Mouse (Mus musculus) forebrain, embryonic 14.5 days (tissue): ENCODE data around the gene Defa2. TPM values are rescaled to one million over a fixed set of nuclear protein-coding genes. Genes with fewer than 3 reads are reported as not detected.
"Not testable (repeated sequence)": the region's sequence is repeated elsewhere in the genome, so short reads cannot be mapped to it uniquely, and the experiment has no call there.

Experiments used
- ATAC-seq: fragments of 200-750 bp; cut with Nextera tagmentation; 2 replicates; pipeline ENCODE4 v1.8.0; 2017; ENCODE audit warnings: mild to moderate bottlenecking, moderate library complexity
- DNase-seq: peaks from one replicate; pipeline ENCODE4 v3.0.0-alpha.2; 2015; ENCODE audit warnings: low spot score
- H3K27ac ChIP-seq: fragments of 300-500 bp; sonication (generic); 2 replicates; pipeline ENCODE4 v1.5.1; 2014; ENCODE audit warnings: low read depth, mild to moderate bottlenecking, control low read depth, low read length, moderate library complexity
- H3K27me3 ChIP-seq: fragments of 300-500 bp; sonication (generic); replicated peaks from 2 replicates; pipeline ENCODE4 v1.6.1; 2014; ENCODE audit warnings: low read length, control low read depth, mixed read lengths; ENCODE audit not compliant: control insufficient read depth, insufficient read depth
- H3K36me3 ChIP-seq: fragments of 300-500 bp; sonication (generic); 2 replicates; pipeline ENCODE4 v1.6.1; 2014; ENCODE audit warnings: low read length, control low read depth; ENCODE audit not compliant: control insufficient read depth, insufficient read depth
- H3K4me1 ChIP-seq: fragments of 300-500 bp; sonication (generic); 2 replicates; pipeline ENCODE4 v1.6.1; 2014; ENCODE audit warnings: antibody characterized with exemption, low read length, control low read depth; ENCODE audit not compliant: control insufficient read depth, insufficient read depth
- H3K4me2 ChIP-seq: fragments of 300-500 bp; sonication (generic); 2 replicates; pipeline ENCODE4 v1.6.1; 2014; ENCODE audit warnings: mild to moderate bottlenecking, control low read depth, low read length
- H3K4me3 ChIP-seq: fragments of 300-500 bp; sonication (generic); 2 replicates; pipeline ENCODE4 v1.5.1; 2014; ENCODE audit warnings: low read depth, low read length, control low read depth
- H3K9ac ChIP-seq: fragments of 300-500 bp; sonication (generic); 2 replicates; pipeline ENCODE4 v1.6.1; 2014; ENCODE audit warnings: mild to moderate bottlenecking, low read length, control low read depth, moderate library complexity
- H3K9me3 ChIP-seq: fragments of 300-500 bp; sonication (generic); replicated peaks from 2 replicates; pipeline ENCODE4 v1.6.1; 2016; ENCODE audit warnings: low read length, control low read depth, mixed read lengths; ENCODE audit not compliant: control insufficient read depth
- WGBS: fragments of 180-500 bp; shearing (Covaris S2); extraction: QIAGEN DNeasy Blood & Tissue Kit; methylation state at CpG from one replicate; pipeline ENCODE4 v1.1.7; 2014; 5-methylcytosine and 5-hydroxymethylcytosine counted together
- polyA plus RNA-seq: library from polyadenylated mRNA; unstranded; fragments of >200 nt; fragmentation: Nextera tagmentation; extraction: Ambion mirVana; gene quantifications from 2 replicates; pipeline ENCODE4 v1.2.1, GENCODE M21; 2014

The Defa2 gene
- polyA plus RNA-seq = not detected in 2 replicates

GRCm38 (mm10) chr8:21378215-21378614 lies at the start of gene Defa2:
Gene Defa2 (plus strand): TSS chr8:21378515.
- not testable (repeated sequence) for ATAC-seq, H3K9ac ChIP-seq, H3K36me3 ChIP-seq, H3K4me3 ChIP-seq, DNase-seq, H3K27me3 ChIP-seq, H3K4me2 ChIP-seq, H3K4me1 ChIP-seq, H3K9me3 ChIP-seq, H3K27ac ChIP-seq
- no CpG with 5 or more reads among the region's 2 CpGs for WGBS

- H3K9me3 ChIP-seq, H3K4me3 ChIP-seq, H3K27ac ChIP-seq, H3K9ac ChIP-seq, H3K36me3 ChIP-seq, H3K4me2 ChIP-seq, H3K27me3 ChIP-seq, DNase-seq, ATAC-seq, H3K4me1 ChIP-seq: not testable (repeated sequence)
- no CpG with 5 or more reads among the region's 2 CpGs for WGBS
These were observed 13.2 kb downstream of the Defa2 start, which contains the start of gene Defa33 for GRCm38 (mm10) chr8:21391511-21391910. Gene Defa33 (plus strand): TSS chr8:21391811.

GRCm38 (mm10) chr8:21427111-21427510 lies 48.8 kb downstream of the Defa2 start, which contains the start of gene Defa36:
Gene Defa36 (plus strand): TSS chr8:21427411.
- ATAC-seq, H3K9me3 ChIP-seq, H3K4me2 ChIP-seq, H3K9ac ChIP-seq, DNase-seq, H3K36me3 ChIP-seq, H3K4me3 ChIP-seq, H3K4me1 ChIP-seq, H3K27me3 ChIP-seq, H3K27ac ChIP-seq: not testable (repeated sequence)
- WGBS = no CpG with 5 or more reads among the region's 1 CpGs

Other genes starting within 250 kb of the Defa2 start
- not detected in 2 replicates for gene Defa30, start 243.9 kb upstream of the Defa2 start, polyA plus RNA-seq
- not detected in 2 replicates for gene Defa22, start 216.2 kb upstream of the Defa2 start, polyA plus RNA-seq
- gene Defa31, start 186.9 kb upstream of the Defa2 start, polyA plus RNA-seq = not detected in 2 replicates
- not detected in 2 replicates for gene Gm15293, start 177.0 kb upstream of the Defa2 start, polyA plus RNA-seq
- not detected in 2 replicates for gene Gm15292, start 128.8 kb upstream of the Defa2 start, polyA plus RNA-seq
- not detected in 2 replicates for gene Defa27, start 63.0 kb upstream of the Defa2 start, polyA plus RNA-seq
- gene Defa29, start 51.5 kb upstream of the Defa2 start, polyA plus RNA-seq = not detected in 2 replicates
- not detected in 2 replicates for gene Defa33, start 13.3 kb downstream of the Defa2 start, polyA plus RNA-seq
- gene Defa36, start 48.9 kb downstream of the Defa2 start, polyA plus RNA-seq = not detected in 2 replicates
- not detected in 2 replicates for gene Gm7849, start 78.0 kb downstream of the Defa2 start, polyA plus RNA-seq
- gene Defa20, start 130.7 kb downstream of the Defa2 start, polyA plus RNA-seq = not detected in 2 replicates
- gene Defa32, start 150.5 kb downstream of the Defa2 start, polyA plus RNA-seq = not detected in 2 replicates
- gene Defa37, start 186.9 kb downstream of the Defa2 start, polyA plus RNA-seq = not detected in 2 replicates
- gene Defa28, start 204.5 kb downstream of the Defa2 start, polyA plus RNA-seq = not detected in 2 replicates
- not detected in 2 replicates for gene Gm7861, start 216.0 kb downstream of the Defa2 start, polyA plus RNA-seq
- gene Defa26, start 239.7 kb downstream of the Defa2 start, polyA plus RNA-seq = not detected in 2 replicates